Mouse (Mus musculus) heart, adult 2 months (tissue): ENCODE measurements around the gene Gsk3a. TPM values are rescaled to one million over a fixed set of nuclear protein-coding genes. Genes with fewer than 3 reads are reported as not detected.

Experiments used
- DNase-seq, 2 experiments: peaks; one replicate each; pipeline ENCODE4 v3.0.0; 2021
- H3K27ac ChIP-seq: fragments of 200-600 bp; 2 replicates; pipeline ENCODE4 v1.8.1; 2022
- H3K27me3 ChIP-seq: fragments of 200-500 bp; 2 replicates; pipeline ENCODE4 v1.6.1; 2012; ENCODE audit warnings: mild to moderate bottlenecking, low read length, inconsistent platforms, mixed read lengths; ENCODE audit not compliant: control insufficient read depth, insufficient read depth
- H3K36me3 ChIP-seq: fragments of 200-500 bp; 2 replicates; pipeline ENCODE4 v1.6.1; 2012; ENCODE audit warnings: low read length, inconsistent platforms; ENCODE audit not compliant: control insufficient read depth, insufficient read depth
- H3K4me1 ChIP-seq: fragments of 200-500 bp; 2 replicates; pipeline ENCODE4 v1.6.1; 2011; ENCODE audit warnings: low read length; ENCODE audit not compliant: control insufficient read depth, insufficient read depth
- H3K4me3 ChIP-seq: fragments of 200-600 bp; 2 replicates; pipeline ENCODE4 v1.8.1; 2022
- H3K79me2 ChIP-seq: fragments of 200-500 bp; replicated peaks from 2 replicates; pipeline ENCODE4 v1.6.1; 2012; ENCODE audit warnings: mild to moderate bottlenecking, inconsistent platforms, low read length, moderate library complexity, mixed read lengths; ENCODE audit not compliant: control insufficient read depth, insufficient read depth
- H3K9ac ChIP-seq: fragments of 200-500 bp; 2 replicates; pipeline ENCODE4 v1.6.1; 2012; ENCODE audit warnings: low read depth, mild to moderate bottlenecking, control low read depth, inconsistent platforms, low read length, mixed read lengths
- CTCF ChIP-seq: fragments of 200-600 bp; IDR thresholded peaks from 2 replicates; pipeline ENCODE4 v1.8.1; 2022; ENCODE audit warnings: antibody characterized with exemption, mild to moderate bottlenecking, moderate library complexity
- EP300 ChIP-seq: fragments of 200-500 bp; IDR thresholded peaks from 2 replicates; pipeline ENCODE4 v1.6.1; 2011; ENCODE audit warnings: low read depth, low read length, control low read depth; ENCODE audit not compliant: insufficient read depth
- POLR2A ChIP-seq: fragments of 200-500 bp; IDR thresholded peaks from 2 replicates; pipeline ENCODE4 v1.6.1; 2011; ENCODE audit warnings: mild to moderate bottlenecking, low read depth, low read length, control low read depth; ENCODE audit not compliant: insufficient read depth
- WGBS: fragments of 180-500 bp; shearing (Covaris S2); methylation state at CpG from one replicate; pipeline ENCODE4 v1.1.7; 2018; 5-methylcytosine and 5-hydroxymethylcytosine counted together
- intact Hi-C: fragments of 180-260 bp; cut with DNase I; formaldehyde crosslinking; loops from one replicate; pipeline ENCODE4 v1.15.1; 2025
- long read RNA-seq: library from polyadenylated mRNA; stranded (forward); transcript quantifications from one replicate; pipeline ENCODE4 v2.0.0, GENCODE M21; 2021
- polyA plus RNA-seq: library from polyadenylated mRNA; depleted of rRNA; stranded (reverse); fragments of >200 nt; gene quantifications from 2 replicates; pipeline ENCODE4 v1.2.3, GENCODE M21; 2012; rRNA removed
- total RNA-seq, 2 experiments: library from RNA; stranded (reverse); gene quantifications; 2 replicates each; pipeline ENCODE4 v1.2.3; 2021

Gene Gsk3a
- total RNA-seq = 10 to 100 TPM; 61.7 to 69.4 TPM
- 105 and 123 TPM in 2 replicates for polyA plus RNA-seq
- long read RNA-seq, transcript Gsk3a-201 (11 exons, 2,260 nt) = major isoform, 56 of 69 reads
- long read RNA-seq, partial matches to known transcripts = 1 of 69 reads
- long read RNA-seq, other reads (novel, unspliced or antisense) = 12 of 69 reads

- intact Hi-C loops = loop anchor here (1.0 to 10.0 kb wide), 3 partner anchors 15 to 353 kb away; partner anchors contain the start of genes Rabac1 and Rps19
- Histone ChIP-seq H3K36me3 (no peaks in the 10 kb centered on the region), H3K9ac (peak within 1 kb of the TSS; percentile 98), H3K79me2 (no peaks in the 10 kb centered on the region; the same call in 1 of the 2 replicates), H3K4me3 (peak within 1 kb of the TSS; percentile 64), H3K4me1 (peaks cover 5% of the 10 kb centered on the region), H3K27me3 (no peaks in the 10 kb centered on the region), H3K27ac (peak within 1 kb of the TSS; percentile 96)
- 1% methylated on average over 73 of the region's 76 CpGs for WGBS
- TF ChIP-seq EP300 = no peak
- TF ChIP-seq POLR2A = no peak; the same call in 1 of the 2 replicates
- TF ChIP-seq CTCF = no peak
- DNase-seq = peak; percentile 97 to 99
Observed at GRCm38 (mm10) chr7:25237249-25238014, at the start of gene Gsk3a. Gene Gsk3a (minus strand): TSS chr7:25237851.

- Histone ChIP-seq H3K4me1 (peaks cover 6% of the 10 kb centered on the region), H3K36me3 (no peaks in the 10 kb centered on the region), H3K4me3 (no peak overlapping the region), H3K27me3 (no peaks in the 10 kb centered on the region), H3K27ac (no peak overlapping the region), H3K9ac (no peak overlapping the region), H3K79me2 (no peaks in the 10 kb centered on the region)
- 74% methylated on average over 8 of the region's 8 CpGs for WGBS
- intact Hi-C loops = no loop called here
- no peak for DNase-seq
- TF ChIP-seq POLR2A (no peak), CTCF (peak; percentile 20; the same call in 1 of the 2 replicates), EP300 (no peak)
Observed at GRCm38 (mm10) chr7:25286989-25287388, 49.3 kb upstream of the Gsk3a start.

GRCm38 (mm10) chr7:25285511-25286238 lies 48.0 kb upstream of the Gsk3a start:
- H3K27me3 ChIP-seq = no peaks in the 10 kb centered on the region
- no peak for DNase-seq
- H3K9ac ChIP-seq = no peak overlapping the region
- no peak for TF ChIP-seq EP300
- no peak for TF ChIP-seq POLR2A
- TF ChIP-seq CTCF = no peak
- no peaks in the 10 kb centered on the region for H3K36me3 ChIP-seq
- 89% methylated on average over 20 of the region's 20 CpGs for WGBS
- intact Hi-C loops = no loop called here
- H3K27ac ChIP-seq = no peak overlapping the region
- H3K4me1 ChIP-seq = peaks cover 14% of the 10 kb centered on the region
- H3K79me2 ChIP-seq = no peaks in the 10 kb centered on the region
- no peak overlapping the region for H3K4me3 ChIP-seq

- no peaks in the 10 kb centered on the region for H3K79me2 ChIP-seq
- WGBS = 58% methylated on average over 5 of the region's 5 CpGs
- TF ChIP-seq POLR2A (no peak), CTCF (no peak), EP300 (no peak)
- peaks cover 20% of the 10 kb centered on the region for H3K4me1 ChIP-seq
- no peak for DNase-seq
- H3K9ac ChIP-seq = no peak overlapping the region
- H3K4me3 ChIP-seq = no peak overlapping the region
- H3K27me3 ChIP-seq = no peaks in the 10 kb centered on the region
- intact Hi-C loops = loop anchor here (1.0 kb wide), 1 partner anchor 32 kb away; no protein-coding TSS in a partner anchor
- H3K27ac ChIP-seq = no peak overlapping the region
- H3K36me3 ChIP-seq = no peaks in the 10 kb centered on the region
Observed at GRCm38 (mm10) chr7:25284766-25285165, 47.1 kb upstream of the Gsk3a start.

DNA sequence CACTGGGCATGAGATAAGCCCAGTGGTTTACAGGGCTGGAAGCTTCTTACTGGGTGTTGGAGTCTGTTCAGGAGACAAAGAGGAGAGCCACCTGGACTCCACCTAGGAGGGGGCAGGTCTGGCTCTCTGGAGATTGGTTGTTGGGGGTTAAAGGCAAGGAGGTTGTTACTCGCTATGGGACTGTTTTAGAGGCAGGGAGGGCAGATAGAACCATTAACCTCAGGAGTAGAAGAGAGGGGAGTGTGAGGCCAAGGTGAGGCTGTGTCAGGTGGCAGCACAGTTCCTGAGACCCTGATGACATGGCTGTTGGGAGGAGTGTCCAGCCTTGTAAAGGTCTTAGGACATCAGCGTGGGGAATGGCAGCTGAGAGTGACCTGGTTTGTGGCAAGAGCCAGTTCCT lies 46.5 kb upstream of the Gsk3a start:
- Histone ChIP-seq H3K27ac (peak overlapping the region; percentile 33; the same call in 1 of the 2 replicates), H3K79me2 (no peaks in the 10 kb centered on the region), H3K36me3 (no peaks in the 10 kb centered on the region), H3K27me3 (no peaks in the 10 kb centered on the region), H3K4me3 (no peak overlapping the region), H3K9ac (no peak overlapping the region), H3K4me1 (peaks cover 20% of the 10 kb centered on the region)
- 50% methylated on average over 2 of the region's 2 CpGs for WGBS
- intact Hi-C loops = loop anchor here (1.0 kb wide), 1 partner anchor 32 kb away; no protein-coding TSS in a partner anchor
- TF ChIP-seq CTCF (no peak), EP300 (no peak), POLR2A (no peak)
- DNase-seq = peak in 1 of 2 experiments; percentile 16
